Mouse (Mus musculus): ENCODE data around the gene Hap1. TPM values are rescaled to one million over a fixed set of nuclear protein-coding genes. Genes with fewer than 3 reads are reported as not detected.

Hap1 gene
- polyA plus RNA-seq, 1 experiment from 2014 or later, result 264 TPM

DNA sequence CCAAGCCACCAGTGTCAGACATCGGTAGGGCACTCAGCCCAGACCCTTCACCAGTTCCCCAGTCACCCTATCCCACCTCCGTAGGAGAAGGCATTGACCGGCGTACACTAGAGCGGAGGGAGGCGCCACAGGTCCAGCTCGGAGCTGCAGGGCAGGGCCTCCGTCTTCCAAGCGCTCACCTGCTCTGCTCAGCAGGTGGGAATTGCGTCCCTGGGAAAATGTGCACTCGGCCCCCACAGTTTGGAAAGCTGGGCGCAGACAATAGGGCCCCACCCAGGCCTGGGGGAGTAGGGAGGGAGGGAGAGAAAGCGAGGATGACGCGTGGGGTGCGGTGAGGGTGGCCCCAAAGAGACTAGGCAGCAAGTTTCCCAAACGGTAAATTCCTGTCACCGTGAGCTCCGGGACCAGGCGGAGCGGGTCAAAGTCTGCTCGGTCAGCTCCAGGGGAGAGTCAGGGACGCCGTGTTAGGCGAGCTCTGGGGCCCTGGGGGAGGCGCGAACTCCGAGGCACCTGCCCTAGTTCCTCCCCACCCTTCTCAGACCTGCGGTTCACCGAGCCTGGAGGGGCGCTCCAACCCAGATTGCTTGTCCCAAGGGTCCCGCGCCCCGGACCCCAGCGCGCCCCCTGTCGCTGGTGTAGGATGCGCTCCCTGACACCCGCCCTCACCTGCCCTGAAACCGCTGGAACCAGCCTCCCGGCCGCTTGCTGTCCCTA, 41.1 kb upstream of the Hap1 start:
- ATAC-seq (ENCODE audit: low FRiP score), result peak; percentile 32; the same call in 1 of the 2 replicates
- H3K9ac ChIP-seq (replicated peaks), result peak overlapping the region; percentile 72
- H3K36me3 ChIP-seq, result no peaks in the 10 kb centered on the region
- H3K27me3 ChIP-seq (replicated peaks), result 0 out of 2 replicates have a peak, but pooled peaks cover 3% of the 10 kb centered on the region
- 2% methylated on average over 39 of the region's 42 CpGs for WGBS
- peak overlapping the region; percentile 77 for H3K27ac ChIP-seq (replicated peaks)
- H3K4me1 ChIP-seq, result peaks cover 35% of the 10 kb centered on the region
- H3K4me2 ChIP-seq, result peak overlapping the region; percentile 64
- peak overlapping the region; percentile 61 for H3K4me3 ChIP-seq (replicated peaks)
- H3K9me3 ChIP-seq (replicated peaks), result no peaks in the 10 kb centered on the region

DNA sequence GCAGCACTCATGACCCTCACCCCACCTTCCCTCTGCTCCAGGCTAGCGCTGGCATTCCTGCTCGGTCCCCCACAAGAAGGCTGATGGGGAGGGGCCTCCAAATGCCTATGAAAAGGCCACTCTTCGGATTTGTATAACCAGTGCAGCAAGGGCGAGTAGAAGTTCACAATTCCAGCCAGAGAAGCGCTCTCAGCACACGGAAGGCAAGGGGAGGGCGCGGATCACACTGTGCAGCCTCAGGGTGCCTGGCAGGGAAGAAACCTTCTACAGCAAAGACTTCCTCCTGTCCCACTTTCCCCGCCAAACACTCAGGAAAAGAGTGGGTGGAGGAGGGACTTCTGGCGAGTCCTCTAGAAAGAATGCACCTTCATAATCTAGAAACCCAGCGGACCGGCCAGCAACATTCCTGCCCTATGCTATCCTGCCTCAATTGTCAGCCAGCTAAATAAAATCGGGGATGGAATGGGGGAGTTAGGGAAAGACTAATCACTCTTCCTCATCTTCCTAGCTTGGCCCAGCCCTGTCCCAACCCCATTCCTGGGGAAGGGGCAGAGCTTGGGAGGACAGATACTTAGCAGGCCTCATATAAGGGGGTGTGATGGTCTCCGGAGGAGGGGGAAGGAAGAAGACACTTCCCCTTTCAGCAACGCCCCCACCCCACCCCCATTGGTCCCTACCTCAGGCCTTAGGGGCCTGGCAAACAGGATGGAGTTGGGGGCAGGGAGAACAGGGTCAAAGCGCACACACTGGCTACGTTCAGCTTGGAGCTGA, 40.1 kb upstream of the Hap1 start:
- Histone ChIP-seq H3K4me2 (peak overlapping the region; percentile 64), H3K4me1 (peaks cover 40% of the 10 kb centered on the region), H3K9ac (replicated peaks) (peak overlapping the region; percentile 72), H3K27me3 (replicated peaks) (0 out of 2 replicates have a peak, but pooled peaks cover 3% of the 10 kb centered on the region), H3K27ac (replicated peaks) (peak overlapping the region; percentile 77; the same call in 1 of the 2 replicates), H3K36me3 (no peaks in the 10 kb centered on the region), H3K4me3 (replicated peaks) (peak overlapping the region; percentile 61), H3K9me3 (replicated peaks) (no peaks in the 10 kb centered on the region)
- 47% methylated on average over 17 of the region's 17 CpGs for WGBS
- no peak for ATAC-seq (ENCODE audit: low FRiP score)

GRCm38 (mm10) chr11:100395200-100395599, 39.3 kb upstream of the Hap1 start:
- Histone ChIP-seq H3K27ac (replicated peaks) (no peak overlapping the region), H3K4me3 (replicated peaks) (peak overlapping the region; percentile 61), H3K9ac (replicated peaks) (no peak overlapping the region), H3K9me3 (replicated peaks) (no peaks in the 10 kb centered on the region), H3K4me2 (peak overlapping the region; percentile 64), H3K4me1 (peaks cover 47% of the 10 kb centered on the region), H3K36me3 (no peaks in the 10 kb centered on the region), H3K27me3 (replicated peaks) (0 out of 2 replicates have a peak, but pooled peaks cover 3% of the 10 kb centered on the region)
- 36% methylated on average over 11 of the region's 11 CpGs for WGBS
- ATAC-seq (ENCODE audit: low FRiP score), result no peak

DNA sequence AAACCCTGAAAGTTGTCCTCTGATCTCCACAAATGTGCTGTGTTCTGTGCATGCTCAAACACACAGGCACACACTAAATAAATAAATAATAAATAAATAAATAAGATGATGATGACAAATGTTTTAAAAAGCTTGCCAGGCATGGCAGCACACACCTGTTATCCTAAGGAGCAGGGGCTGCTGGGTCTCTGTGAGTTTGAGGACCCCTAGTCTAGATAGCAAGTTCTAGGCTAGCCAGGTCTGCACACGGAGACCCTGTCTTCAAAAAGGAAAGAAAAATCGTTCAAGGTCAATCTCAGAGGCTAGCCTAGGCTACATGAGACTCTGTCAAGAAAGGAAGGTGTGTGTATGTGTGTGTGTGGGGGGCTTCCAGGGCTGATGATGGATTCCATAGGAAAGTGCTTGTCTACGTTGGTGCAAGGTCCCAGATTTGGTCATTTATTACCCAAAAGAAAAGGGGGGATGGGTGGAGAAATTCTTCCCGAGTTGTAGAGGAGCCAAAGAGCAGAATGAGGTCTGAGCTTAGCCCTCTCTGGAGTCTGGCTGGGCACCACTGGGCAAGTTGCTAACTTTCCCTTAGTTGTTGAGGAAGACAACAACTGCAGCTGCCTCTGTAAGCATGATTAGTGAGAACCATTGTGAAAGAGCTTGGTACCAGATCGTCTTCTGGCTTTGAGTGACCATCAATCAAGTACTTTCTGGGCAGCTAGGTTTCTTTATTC, 38.6 kb upstream of the Hap1 start:
- no peak for ATAC-seq (ENCODE audit: low FRiP score)
- no peaks in the 10 kb centered on the region for H3K36me3 ChIP-seq
- H3K27me3 ChIP-seq (replicated peaks), result 0 out of 2 replicates have a peak, but pooled peaks cover 3% of the 10 kb centered on the region
- H3K27ac ChIP-seq (replicated peaks), result no peak overlapping the region
- WGBS, result 64% methylated on average over 5 of the region's 5 CpGs
- H3K4me2 ChIP-seq, result peak overlapping the region; percentile 64
- H3K9ac ChIP-seq (replicated peaks), result no peak overlapping the region
- peaks cover 53% of the 10 kb centered on the region for H3K4me1 ChIP-seq
- H3K9me3 ChIP-seq (replicated peaks), result no peaks in the 10 kb centered on the region
- no peak overlapping the region for H3K4me3 ChIP-seq (replicated peaks)

DNA sequence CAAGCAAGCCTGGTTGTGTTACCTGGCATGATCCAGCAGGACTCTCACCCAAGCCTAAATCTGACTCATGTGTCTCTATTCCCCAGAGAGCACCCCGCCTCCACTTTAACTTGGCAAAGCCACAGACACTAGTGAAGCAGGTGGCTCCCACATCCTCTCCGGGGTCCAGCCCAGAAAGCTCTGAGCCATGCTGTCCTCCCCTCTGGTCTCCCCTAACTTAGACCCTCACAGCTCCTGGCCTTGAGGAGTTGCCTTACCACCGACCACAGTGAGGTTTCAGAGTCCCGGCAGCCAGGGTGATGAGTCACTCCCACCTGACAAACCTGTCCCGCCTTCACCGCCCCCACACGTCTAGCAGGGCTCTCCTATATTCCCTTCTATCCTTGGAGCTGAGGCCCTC, 37.8 kb upstream of the Hap1 start:
- Histone ChIP-seq H3K4me3 (replicated peaks) (no peak overlapping the region), H3K9me3 (replicated peaks) (no peaks in the 10 kb centered on the region), H3K9ac (replicated peaks) (no peak overlapping the region), H3K27ac (replicated peaks) (no peak overlapping the region), H3K36me3 (no peaks in the 10 kb centered on the region), H3K4me1 (peaks cover 55% of the 10 kb centered on the region), H3K4me2 (no peak overlapping the region), H3K27me3 (replicated peaks) (0 out of 2 replicates have a peak, but pooled peaks cover 3% of the 10 kb centered on the region)
- no peak for ATAC-seq (ENCODE audit: low FRiP score)
- 85% methylated on average over 7 of the region's 7 CpGs for WGBS

DNA sequence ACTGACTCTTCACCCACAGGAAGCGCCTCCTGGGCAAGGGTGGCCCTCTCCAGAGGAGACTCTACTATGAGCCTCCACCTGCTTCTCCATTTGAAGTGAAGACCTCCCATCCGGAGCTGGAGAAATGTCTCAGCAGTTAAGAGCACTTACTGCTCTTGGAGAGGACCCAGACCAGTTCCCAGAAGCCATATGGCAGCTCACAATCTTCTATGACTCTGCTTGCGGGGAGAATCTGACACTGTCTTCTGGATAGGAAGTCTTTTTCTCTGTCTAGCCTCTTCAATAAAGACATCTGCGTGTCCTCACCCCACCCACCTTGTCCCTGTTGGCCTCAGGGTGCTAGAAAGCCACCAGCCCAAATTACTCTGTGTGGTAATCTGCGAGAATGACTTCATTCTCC, 37.0 kb upstream of the Hap1 start:
- ATAC-seq (ENCODE audit: low FRiP score), result no peak
- H3K9ac ChIP-seq (replicated peaks), result no peak overlapping the region
- no peaks in the 10 kb centered on the region for H3K36me3 ChIP-seq
- H3K4me2 ChIP-seq, result no peak overlapping the region
- H3K27ac ChIP-seq (replicated peaks), result no peak overlapping the region
- H3K4me3 ChIP-seq (replicated peaks), result no peak overlapping the region
- H3K4me1 ChIP-seq, result peaks cover 60% of the 10 kb centered on the region
- WGBS, result 82% methylated on average over 5 of the region's 5 CpGs
- 0 out of 2 replicates have a peak, but pooled peaks cover 3% of the 10 kb centered on the region for H3K27me3 ChIP-seq (replicated peaks)
- no peaks in the 10 kb centered on the region for H3K9me3 ChIP-seq (replicated peaks)

GRCm38 (mm10) chr11:100391884-100392345, 36.0 kb upstream of the Hap1 start:
- Histone ChIP-seq H3K4me2 (no peak overlapping the region), H3K4me3 (replicated peaks) (no peak overlapping the region), H3K27ac (replicated peaks) (no peak overlapping the region), H3K27me3 (replicated peaks) (0 out of 2 replicates have a peak, but pooled peaks cover 3% of the 10 kb centered on the region), H3K9me3 (replicated peaks) (no peaks in the 10 kb centered on the region), H3K4me1 (peaks cover 65% of the 10 kb centered on the region), H3K36me3 (no peaks in the 10 kb centered on the region), H3K9ac (replicated peaks) (no peak overlapping the region)
- ATAC-seq (ENCODE audit: low FRiP score), result no peak
- 90% methylated on average over 7 of the region's 7 CpGs for WGBS

GRCm38 (mm10) chr11:100391081-100391883, 35.4 kb upstream of the Hap1 start:
- 60% methylated on average over 9 of the region's 9 CpGs for WGBS
- peaks cover 62% of the 10 kb centered on the region for H3K4me1 ChIP-seq
- H3K9ac ChIP-seq (replicated peaks), result no peak overlapping the region
- H3K4me3 ChIP-seq (replicated peaks), result no peak overlapping the region
- H3K9me3 ChIP-seq (replicated peaks), result no peaks in the 10 kb centered on the region
- no peak overlapping the region for H3K4me2 ChIP-seq
- H3K27me3 ChIP-seq (replicated peaks), result 0 out of 2 replicates have a peak, but pooled peaks cover 3% of the 10 kb centered on the region
- ATAC-seq (ENCODE audit: low FRiP score), result peak; percentile 37; the same call in 1 of the 2 replicates
- peak overlapping the region; percentile 49; the same call in 1 of the 2 replicates for H3K27ac ChIP-seq (replicated peaks)
- H3K36me3 ChIP-seq, result no peaks in the 10 kb centered on the region

- no peaks in the 10 kb centered on the region for H3K27me3 ChIP-seq (replicated peaks)
- 0 out of 2 replicates have a peak overlapping the region, but pooled peaks have one; percentile 49 for H3K27ac ChIP-seq (replicated peaks)
- H3K36me3 ChIP-seq, result peaks cover 7% of the 10 kb centered on the region; the same call in 1 of the 2 replicates
- no peak overlapping the region for H3K9ac ChIP-seq (replicated peaks)
- H3K4me1 ChIP-seq, result peaks cover 49% of the 10 kb centered on the region
- 36% methylated on average over 8 of the region's 8 CpGs for WGBS
- no peaks in the 10 kb centered on the region for H3K9me3 ChIP-seq (replicated peaks)
- H3K4me2 ChIP-seq, result no peak overlapping the region
- H3K4me3 ChIP-seq (replicated peaks), result no peak overlapping the region
- ATAC-seq (ENCODE audit: low FRiP score), result no peak
Measured at GRCm38 (mm10) chr11:100389931-100390445, 34.1 kb upstream of the Hap1 start.

- peaks cover 41% of the 10 kb centered on the region for H3K4me1 ChIP-seq
- H3K9me3 ChIP-seq (replicated peaks), result no peaks in the 10 kb centered on the region
- no peak overlapping the region for H3K9ac ChIP-seq (replicated peaks)
- H3K36me3 ChIP-seq, result peaks cover 21% of the 10 kb centered on the region; the same call in 1 of the 2 replicates
- no peak overlapping the region for H3K4me3 ChIP-seq (replicated peaks)
- H3K27ac ChIP-seq (replicated peaks), result 0 out of 2 replicates have a peak overlapping the region, but pooled peaks have one; percentile 23
- whole genome bisulfite sequencing, result 85% methylated on average over 6 of the region's 6 CpGs
- ATAC-seq (ENCODE audit: low FRiP score), result no peak
- no peak overlapping the region for H3K4me2 ChIP-seq
- no peaks in the 10 kb centered on the region for H3K27me3 ChIP-seq (replicated peaks)
Measured at GRCm38 (mm10) chr11:100388588-100388987, 32.7 kb upstream of the Hap1 start.

All from neural tube, embryonic 15.5 days (tissue).